Mouse (Mus musculus) kidney, embryonic 16.5 days (tissue): ENCODE measurements around the gene Mcu. TPM values are rescaled to one million over a fixed set of nuclear protein-coding genes. Genes with fewer than 3 reads are reported as not detected.

Experiments
- ATAC-seq: fragments of 200-750 bp; cut with Nextera tagmentation; 2 replicates; pipeline ENCODE4 v1.8.0; 2017; ENCODE audit warnings: moderate TSS enrichment; ENCODE audit not compliant: low FRiP score, low TSS enrichment
- H3K27ac ChIP-seq: fragments of 300-500 bp; sonication (generic); 2 replicates; pipeline ENCODE4 v1.5.1; 2014; ENCODE audit warnings: low read length
- H3K27me3 ChIP-seq: fragments of 300-500 bp; sonication (generic); 2 replicates; pipeline ENCODE4 v1.6.1; 2014; ENCODE audit warnings: low read length, control low read depth, mixed read lengths; ENCODE audit not compliant: insufficient read depth
- H3K36me3 ChIP-seq: fragments of 300-500 bp; sonication (generic); 2 replicates; pipeline ENCODE4 v1.6.1; 2014; ENCODE audit warnings: low read length, control low read depth, mixed read lengths; ENCODE audit not compliant: insufficient read depth
- H3K4me1 ChIP-seq: fragments of 300-500 bp; sonication (generic); 2 replicates; pipeline ENCODE4 v1.6.1; 2014; ENCODE audit warnings: low read length, control low read depth, mixed read lengths; ENCODE audit not compliant: insufficient read depth
- H3K4me2 ChIP-seq: fragments of 300-500 bp; sonication (generic); replicated peaks from 2 replicates; pipeline ENCODE4 v1.6.1; 2014; ENCODE audit warnings: low read depth, low read length
- H3K4me3 ChIP-seq: fragments of 300-500 bp; sonication (generic); 2 replicates; pipeline ENCODE4 v1.5.1; 2014; ENCODE audit warnings: mild to moderate bottlenecking, low read length
- H3K9ac ChIP-seq: fragments of 300-500 bp; sonication (generic); replicated peaks from 2 replicates; pipeline ENCODE4 v1.6.1; 2014; ENCODE audit warnings: low read length
- H3K9me3 ChIP-seq: fragments of 300-500 bp; sonication (generic); 2 replicates; pipeline ENCODE4 v1.6.1; 2016; ENCODE audit warnings: low read length, control low read depth
- WGBS: fragments of 180-500 bp; shearing (Covaris S2); extraction: QIAGEN DNeasy Blood & Tissue Kit; methylation state at CpG from one replicate; pipeline ENCODE4 v1.1.7; 2014; 5-methylcytosine and 5-hydroxymethylcytosine counted together
- polyA plus RNA-seq: library from polyadenylated mRNA; unstranded; fragments of >200 nt; fragmentation: Nextera tagmentation; extraction: Ambion mirVana; gene quantifications from 2 replicates; pipeline ENCODE4 v1.2.1, GENCODE M21; 2015

The Mcu gene
- polyA plus RNA-seq, 1 experiment from 2014 or later: 34.7 TPM

DNA sequence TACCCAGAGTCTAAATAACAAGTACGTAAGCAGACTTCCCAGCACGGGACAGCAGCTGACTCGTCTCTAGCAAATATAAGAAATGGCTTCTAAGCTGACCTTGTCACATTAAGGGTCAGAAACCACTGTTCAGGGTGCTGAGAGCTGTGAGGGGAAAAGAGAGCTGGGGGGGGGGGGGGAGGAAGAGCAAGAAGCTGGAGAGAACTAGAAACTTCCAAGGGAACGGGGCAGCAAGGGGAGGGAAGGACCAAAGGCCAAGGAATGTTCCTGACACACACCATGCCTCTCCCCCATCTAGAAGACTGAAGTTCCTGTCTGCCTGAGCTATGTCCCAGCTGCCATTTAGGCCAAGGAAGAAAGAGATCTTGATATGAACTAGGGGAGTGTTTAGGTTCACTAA lies 190.1 kb downstream of the Mcu start:
- no peak overlapping the region for H3K27ac ChIP-seq
- WGBS: 37% methylated on average over 4 of the region's 4 CpGs
- no peak for ATAC-seq
- H3K36me3 ChIP-seq: no peaks in the 10 kb centered on the region
- peaks cover 25% of the 10 kb centered on the region for H3K4me1 ChIP-seq
- H3K27me3 ChIP-seq: peaks cover 6% of the 10 kb centered on the region; the same call in 1 of the 2 replicates
- H3K4me2 ChIP-seq: no peak overlapping the region
- H3K9me3 ChIP-seq: no peaks in the 10 kb centered on the region
- H3K9ac ChIP-seq: no peak overlapping the region
- H3K4me3 ChIP-seq: no peak overlapping the region

- no peak for ATAC-seq
- Histone ChIP-seq H3K27ac (no peak overlapping the region), H3K9me3 (no peaks in the 10 kb centered on the region), H3K36me3 (no peaks in the 10 kb centered on the region), H3K4me3 (no peak overlapping the region), H3K4me1 (peaks cover 20% of the 10 kb centered on the region), H3K27me3 (0 out of 2 replicates have a peak, but pooled peaks cover 2% of the 10 kb centered on the region), H3K4me2 (no peak overlapping the region), H3K9ac (no peak overlapping the region)
- 79% methylated on average over 7 of the region's 7 CpGs for WGBS
Observed at GRCm38 (mm10) chr10:59425369-59425768, 191.1 kb downstream of the Mcu start.

GRCm38 (mm10) chr10:59424453-59424852 lies 192.0 kb downstream of the Mcu start:
- H3K4me1 ChIP-seq: peaks cover 16% of the 10 kb centered on the region
- H3K9ac ChIP-seq: no peak overlapping the region
- H3K36me3 ChIP-seq: no peaks in the 10 kb centered on the region
- ATAC-seq: peak; percentile 86
- WGBS: 21% methylated on average over 3 of the region's 3 CpGs
- H3K27me3 ChIP-seq: 0 out of 2 replicates have a peak, but pooled peaks cover 2% of the 10 kb centered on the region
- H3K4me2 ChIP-seq: no peak overlapping the region
- H3K27ac ChIP-seq: no peak overlapping the region
- H3K4me3 ChIP-seq: no peak overlapping the region
- no peaks in the 10 kb centered on the region for H3K9me3 ChIP-seq

- no peaks in the 10 kb centered on the region for H3K36me3 ChIP-seq
- WGBS: 94% methylated on average over 4 of the region's 4 CpGs
- no peak for ATAC-seq
- H3K4me2 ChIP-seq: no peak overlapping the region
- H3K4me3 ChIP-seq: no peak overlapping the region
- H3K27ac ChIP-seq: no peak overlapping the region
- no peaks in the 10 kb centered on the region for H3K27me3 ChIP-seq
- peaks cover 7% of the 10 kb centered on the region for H3K4me1 ChIP-seq
- no peak overlapping the region for H3K9ac ChIP-seq
- H3K9me3 ChIP-seq: no peaks in the 10 kb centered on the region
Observed at GRCm38 (mm10) chr10:59419516-59419915, 197.0 kb downstream of the Mcu start.

- H3K4me1 ChIP-seq: no peaks in the 10 kb centered on the region
- no peak overlapping the region for H3K4me2 ChIP-seq
- H3K4me3 ChIP-seq: no peak overlapping the region
- ATAC-seq: no peak
- H3K36me3 ChIP-seq: no peaks in the 10 kb centered on the region
- H3K9ac ChIP-seq: no peak overlapping the region
- 87% methylated on average over 3 of the region's 3 CpGs for WGBS
- no peaks in the 10 kb centered on the region for H3K27me3 ChIP-seq
- H3K27ac ChIP-seq: no peak overlapping the region
- H3K9me3 ChIP-seq: peaks cover 3% of the 10 kb centered on the region; the same call in 1 of the 2 replicates
Observed at GRCm38 (mm10) chr10:59416623-59417022, 199.9 kb downstream of the Mcu start.

GRCm38 (mm10) chr10:59413711-59414110 lies 202.8 kb downstream of the Mcu start:
- Histone ChIP-seq H3K27me3 (no peaks in the 10 kb centered on the region), H3K36me3 (no peaks in the 10 kb centered on the region), H3K27ac (no peak overlapping the region), H3K4me2 (no peak overlapping the region), H3K9ac (no peak overlapping the region), H3K4me3 (no peak overlapping the region), H3K4me1 (0 out of 2 replicates have a peak, but pooled peaks cover 4% of the 10 kb centered on the region), H3K9me3 (peaks cover 3% of the 10 kb centered on the region; the same call in 1 of the 2 replicates)
- 92% methylated on average over 4 of the region's 4 CpGs for WGBS
- ATAC-seq: no peak

DNA sequence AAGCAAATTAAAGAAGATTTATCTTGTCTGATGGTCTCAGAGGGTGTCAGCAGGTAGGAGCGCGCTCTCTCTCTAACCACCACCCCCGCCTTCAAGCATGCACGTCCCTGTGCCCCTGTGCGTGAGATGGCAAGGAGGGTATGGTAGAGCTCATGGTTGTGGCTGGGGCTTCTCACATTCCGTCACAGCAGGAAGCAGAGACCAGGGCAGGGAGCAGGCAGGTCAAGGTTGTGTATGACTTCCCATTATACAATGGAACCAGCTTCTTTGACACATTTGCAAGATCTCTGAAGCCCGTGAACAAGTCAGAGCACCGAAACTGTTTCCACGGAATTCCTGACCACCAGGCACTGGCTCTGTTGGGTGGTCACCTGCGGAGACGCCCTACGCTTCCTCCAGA lies 206.2 kb downstream of the Mcu start:
- no peak overlapping the region for H3K9ac ChIP-seq
- H3K36me3 ChIP-seq: no peaks in the 10 kb centered on the region
- WGBS: 54% methylated on average over 12 of the region's 12 CpGs
- H3K4me1 ChIP-seq: peaks cover 13% of the 10 kb centered on the region; the same call in 1 of the 2 replicates
- peaks cover 3% of the 10 kb centered on the region; the same call in 1 of the 2 replicates for H3K9me3 ChIP-seq
- H3K4me3 ChIP-seq: no peak overlapping the region
- no peak overlapping the region for H3K27ac ChIP-seq
- no peak overlapping the region for H3K4me2 ChIP-seq
- ATAC-seq: no peak
- H3K27me3 ChIP-seq: no peaks in the 10 kb centered on the region

DNA sequence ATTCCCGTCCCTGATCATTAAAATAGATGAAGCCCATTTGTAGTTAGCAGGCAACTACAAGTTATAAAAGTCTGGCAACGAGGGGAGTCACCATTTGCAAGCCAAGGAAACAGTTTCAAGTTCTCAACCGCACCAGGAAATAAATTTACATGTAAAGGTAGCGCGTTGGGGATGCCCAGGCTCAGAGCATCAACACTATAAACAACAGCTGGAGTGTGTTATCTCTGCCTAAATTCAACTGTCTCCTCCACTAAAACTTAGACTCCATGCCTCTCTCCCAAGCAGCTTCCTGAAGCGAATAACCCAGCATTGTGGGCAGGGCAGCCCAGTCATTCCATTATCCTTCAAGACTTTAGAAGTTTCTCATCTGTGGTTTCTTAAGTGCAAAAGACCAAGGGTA lies 208.0 kb downstream of the Mcu start:
- Histone ChIP-seq H3K9ac (no peak overlapping the region), H3K4me2 (peak overlapping the region; percentile 19; the same call in 1 of the 2 replicates), H3K4me1 (peaks cover 13% of the 10 kb centered on the region; the same call in 1 of the 2 replicates), H3K36me3 (no peaks in the 10 kb centered on the region), H3K27me3 (no peaks in the 10 kb centered on the region), H3K4me3 (no peak overlapping the region), H3K27ac (no peak overlapping the region), H3K9me3 (no peaks in the 10 kb centered on the region)
- WGBS: 15% methylated on average over 6 of the region's 6 CpGs
- peak; percentile 62; the same call in 1 of the 2 replicates for ATAC-seq

GRCm38 (mm10) chr10:59403793-59404149 lies 212.7 kb downstream of the Mcu start:
- Histone ChIP-seq H3K9ac (0 out of 2 replicates have a peak overlapping the region, but pooled peaks have one; percentile 31), H3K4me1 (peaks cover 9% of the 10 kb centered on the region; the same call in 1 of the 2 replicates), H3K27ac (no peak overlapping the region), H3K9me3 (no peaks in the 10 kb centered on the region), H3K4me3 (no peak overlapping the region), H3K4me2 (no peak overlapping the region), H3K27me3 (no peaks in the 10 kb centered on the region), H3K36me3 (no peaks in the 10 kb centered on the region)
- WGBS: 83% methylated on average over 10 of the region's 10 CpGs
- no peak for ATAC-seq

DNA sequence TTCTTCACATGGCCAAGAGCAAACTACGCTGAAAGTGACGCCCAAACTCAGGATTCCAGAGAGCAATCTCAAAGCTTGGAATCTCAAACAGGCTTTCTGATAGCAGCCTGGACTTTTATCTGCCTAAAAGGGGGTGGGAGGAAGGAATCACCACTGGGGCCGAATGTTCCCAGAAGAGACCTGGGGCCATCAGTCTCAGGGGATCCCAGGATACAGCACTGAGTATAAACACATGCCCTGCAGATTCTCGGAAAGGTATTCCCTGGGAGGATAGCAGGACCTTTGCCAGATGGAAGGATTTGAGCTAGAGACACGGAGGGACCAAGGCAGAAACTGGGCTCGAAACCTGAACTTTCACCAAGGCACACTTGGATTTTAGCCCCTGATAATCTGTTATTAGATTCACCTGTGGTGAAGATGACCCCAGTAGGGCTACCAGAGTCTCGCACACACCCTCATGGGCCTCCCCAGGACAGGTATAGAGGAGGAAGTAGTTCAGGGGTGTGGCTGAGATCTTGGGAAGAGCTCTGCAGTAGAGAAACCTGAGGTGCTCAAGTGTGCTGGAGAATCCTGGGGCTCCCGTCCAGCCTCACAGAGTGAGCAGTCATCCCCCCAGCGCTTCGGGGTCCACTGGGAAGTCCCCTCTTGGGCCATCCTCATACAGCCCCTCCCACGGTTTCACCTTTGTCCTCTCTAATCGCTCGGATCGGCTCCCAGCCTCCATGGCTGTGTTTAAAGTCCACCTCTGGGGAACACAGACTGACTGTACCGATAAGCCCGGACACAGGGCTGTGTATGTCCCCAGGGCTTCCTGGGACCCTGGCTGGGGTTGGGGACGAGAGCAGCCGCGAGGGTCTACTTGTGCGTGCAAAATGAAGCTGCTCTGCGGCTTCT lies 213.3 kb downstream of the Mcu start, which contains the start of gene Pla2g12b:
Gene Pla2g12b, plus strand, starts transcription at position 762 of the 894 bp plus-strand sequence.
- Histone ChIP-seq H3K9me3 (no peaks in the 10 kb centered on the region), H3K36me3 (no peaks in the 10 kb centered on the region), H3K27me3 (no peaks in the 10 kb centered on the region), H3K9ac (0 out of 2 replicates have a peak within 1 kb of the TSS, but pooled peaks have one; percentile 31), H3K27ac (no peak within 1 kb of the TSS), H3K4me2 (no peak within 1 kb of the TSS), H3K4me3 (no peak within 1 kb of the TSS), H3K4me1 (peaks cover 9% of the 10 kb centered on the region; the same call in 1 of the 2 replicates)
- ATAC-seq: no peak
- 61% methylated on average over 21 of the region's 21 CpGs for WGBS
